13 mouse cellular contexts compared by ENCODE assay signal in the genomic region with DNA sequence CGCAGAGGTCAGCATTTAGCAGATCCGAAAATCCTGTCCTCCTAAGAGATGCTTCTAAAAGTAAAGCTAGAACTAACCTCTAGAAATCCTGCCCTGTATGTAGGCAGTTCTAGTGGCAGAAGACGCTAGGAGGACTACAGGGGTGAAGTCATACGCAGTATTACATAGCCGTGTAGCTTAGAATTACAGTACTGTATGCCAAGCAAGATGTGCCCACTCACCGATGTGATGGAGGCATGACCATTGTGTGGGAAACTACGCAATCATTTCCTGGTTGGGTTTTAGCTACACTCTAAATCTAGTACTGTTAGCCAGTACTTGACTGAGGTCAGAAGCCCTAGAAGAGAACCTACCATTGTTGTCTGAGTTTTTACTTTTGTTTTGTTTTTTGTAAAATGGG.
"Had no signal": no experiment of that assay in that cellular context is flagged by ENCODE, and none has a peak within 500 bp of the region (broad histone marks: within the 10 kb centered on the region; RNA-seq: fewer than 3 reads in every experiment).

No protein-coding gene starts in this region.

- H3K36me3 ChIP-seq: intestine, embryonic 15.5 days; kidney, embryonic 15.5 days; limb, embryonic 10.5 days; liver, embryonic 12.5 days; lung, embryonic 15.5 days; midbrain, embryonic 10.5 days; midbrain, embryonic 15.5 days had no signal

- H3K4me3 ChIP-seq: intestine, embryonic 15.5 days; kidney, embryonic 15.5 days; limb, embryonic 10.5 days; liver, embryonic 12.5 days; lung, embryonic 15.5 days; midbrain, embryonic 10.5 days; midbrain, embryonic 15.5 days had no signal

- H3K4me1 ChIP-seq: intestine, embryonic 15.5 days; kidney, embryonic 15.5 days; liver, embryonic 12.5 days; lung, embryonic 15.5 days; midbrain, embryonic 10.5 days; midbrain, embryonic 15.5 days had no signal

- H3K4me2 ChIP-seq: intestine, embryonic 15.5 days; kidney, embryonic 15.5 days; liver, embryonic 12.5 days; lung, embryonic 15.5 days; midbrain, embryonic 15.5 days had no signal

- H3K27me3 ChIP-seq: intestine, embryonic 15.5 days; kidney, embryonic 15.5 days; liver, embryonic 12.5 days; lung, embryonic 15.5 days; midbrain, embryonic 15.5 days had no signal

- H3K9me3 ChIP-seq: intestine, embryonic 15.5 days; kidney, embryonic 15.5 days; limb, embryonic 10.5 days; liver, embryonic 12.5 days; lung, embryonic 15.5 days; midbrain, embryonic 10.5 days; midbrain, embryonic 15.5 days had no signal

- H3K9ac ChIP-seq: intestine, embryonic 15.5 days; kidney, embryonic 15.5 days; liver, embryonic 12.5 days; lung, embryonic 15.5 days; midbrain, embryonic 15.5 days had no signal

- DNase-seq: kidney, adult 18-20 months; kidney, postnatal 14 days; lung, postnatal 14 days; thymus, adult 2 months; thymus, postnatal 25 days had no signal

- H3K27ac ChIP-seq: intestine, embryonic 15.5 days; kidney, embryonic 15.5 days; limb, embryonic 10.5 days; liver, embryonic 12.5 days; lung, embryonic 15.5 days; macrophage; midbrain, embryonic 10.5 days; midbrain, embryonic 15.5 days had no signal

- ATAC-seq: intestine, embryonic 15.5 days; liver, embryonic 12.5 days; midbrain, embryonic 15.5 days had no signal
